Mouse (Mus musculus): Measurements from ENCODE around the gene Pde8a.

Pde8a gene

DNA sequence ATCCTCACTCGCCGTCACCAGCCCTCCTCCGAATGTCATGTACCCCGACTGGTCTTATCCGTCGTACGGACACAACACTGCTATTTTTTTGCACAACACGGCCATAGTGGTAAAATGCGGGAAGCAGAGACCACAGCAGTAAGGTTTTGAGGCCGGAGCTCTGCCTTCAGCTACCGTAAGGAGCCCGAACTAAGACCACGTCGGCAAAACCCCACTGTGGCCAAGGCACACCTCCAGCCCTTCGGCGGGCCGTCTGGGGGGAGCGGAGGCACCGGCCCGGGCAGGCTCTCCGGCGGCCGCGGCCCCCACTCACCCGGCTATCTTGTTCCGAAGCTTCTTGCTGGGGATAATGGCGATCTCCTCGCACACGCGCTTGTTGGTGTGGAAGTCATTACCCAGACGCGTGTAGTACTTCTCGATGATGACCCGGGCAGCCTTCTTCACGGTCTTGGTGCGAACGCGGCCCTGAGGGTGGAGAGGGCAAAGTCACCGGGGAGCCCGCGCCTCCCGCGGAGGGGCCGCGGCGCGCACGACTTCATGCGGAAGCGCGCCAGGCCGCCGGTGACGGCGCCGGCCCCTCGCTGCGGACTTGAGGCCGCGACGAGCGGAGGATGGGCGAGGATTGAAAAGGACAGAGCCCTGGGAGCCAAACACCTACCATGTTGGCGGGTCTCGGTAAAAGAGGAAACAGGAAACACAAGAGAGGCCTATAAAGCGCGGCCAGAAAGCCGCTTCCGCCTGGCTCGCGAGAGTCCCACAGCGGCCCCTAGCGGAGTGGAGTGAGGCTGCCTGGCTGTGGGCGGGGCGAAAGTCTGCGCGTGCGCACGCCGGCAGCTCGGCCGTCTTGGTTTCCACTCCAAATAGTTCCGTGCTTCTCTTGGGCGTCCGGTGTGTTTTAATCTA lies 131.4 kb downstream of the Pde8a start, which contains the start of gene Rps17:
TSS of gene Rps17 (minus strand) at position 711 of the 903 bp plus-strand sequence.
- DNase-seq (ENCODE audit: low read depth, low spot score) = peak; percentile 98
- Histone ChIP-seq H3K27me3 (ENCODE audit: control insufficient read depth, insufficient read depth, low read length, poor library complexity, severe bottlenecking) (no peaks in the 10 kb centered on the region), H3K36me3 (ENCODE audit: control insufficient read depth, insufficient read depth, low read length, poor library complexity, severe bottlenecking) (peaks cover 13% of the 10 kb centered on the region)

DNA sequence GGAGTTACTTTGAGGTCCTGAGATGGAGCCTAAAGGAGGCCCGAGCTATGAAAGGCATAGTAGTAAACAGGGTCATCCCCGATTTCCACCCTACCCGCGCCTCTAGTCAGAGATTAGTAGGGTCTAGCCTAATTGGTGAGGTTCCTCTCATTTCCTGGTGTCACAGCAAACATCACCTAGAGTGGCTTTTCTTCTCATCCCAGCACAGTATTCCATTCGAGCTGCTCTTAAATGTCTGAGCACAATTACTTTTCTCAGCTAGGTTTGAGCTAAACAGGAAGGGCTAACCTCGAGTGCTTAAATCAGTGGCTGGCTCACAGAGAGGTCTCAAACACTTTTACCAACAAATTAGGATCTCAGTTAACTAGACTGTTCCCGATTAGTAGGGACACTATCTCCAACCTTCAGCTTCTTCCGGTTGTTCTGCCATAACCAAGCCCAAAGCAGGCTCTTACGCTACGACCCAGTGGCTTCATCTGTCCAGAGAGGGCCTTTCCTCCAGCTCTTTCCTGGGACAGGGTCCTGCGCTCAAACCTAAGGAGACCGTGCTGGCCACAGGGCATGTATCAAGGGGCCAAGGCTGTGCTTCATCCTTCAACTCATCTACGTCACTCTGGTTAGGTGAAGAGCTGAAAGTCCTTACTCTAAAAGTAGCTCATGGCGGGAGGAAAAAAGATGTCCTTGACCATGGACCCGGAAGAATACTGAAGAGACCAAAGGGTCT lies 132.2 kb downstream of the Pde8a start:
- Histone ChIP-seq H3K27me3 (ENCODE audit: control insufficient read depth, insufficient read depth, low read length, poor library complexity, severe bottlenecking) (no peaks in the 10 kb centered on the region), H3K36me3 (ENCODE audit: control insufficient read depth, insufficient read depth, low read length, poor library complexity, severe bottlenecking) (peaks cover 13% of the 10 kb centered on the region)
- DNase-seq (ENCODE audit: low read depth, low spot score) = no peak

DNA sequence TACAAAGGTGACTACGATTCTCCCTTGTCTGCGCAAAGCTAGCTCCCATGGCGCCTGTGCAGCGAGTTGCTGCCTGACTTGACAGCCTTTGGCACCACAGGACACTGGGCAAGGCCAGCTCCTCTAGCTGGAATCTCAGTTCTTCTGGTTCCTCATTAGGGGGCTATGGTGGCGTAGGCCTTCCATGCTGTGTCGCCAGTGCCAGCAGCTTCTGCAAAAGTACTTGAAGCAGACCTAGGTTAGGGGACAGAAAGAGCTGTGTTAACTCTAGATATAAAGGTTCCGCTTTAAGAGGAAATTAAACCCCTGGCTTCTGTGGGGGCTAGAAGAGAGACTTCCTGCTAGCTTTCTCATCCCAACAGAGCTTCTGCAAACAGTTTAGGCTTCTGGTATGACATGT lies 134.8 kb downstream of the Pde8a start:
- no peak for DNase-seq (ENCODE audit: low read depth, low spot score)

DNA sequence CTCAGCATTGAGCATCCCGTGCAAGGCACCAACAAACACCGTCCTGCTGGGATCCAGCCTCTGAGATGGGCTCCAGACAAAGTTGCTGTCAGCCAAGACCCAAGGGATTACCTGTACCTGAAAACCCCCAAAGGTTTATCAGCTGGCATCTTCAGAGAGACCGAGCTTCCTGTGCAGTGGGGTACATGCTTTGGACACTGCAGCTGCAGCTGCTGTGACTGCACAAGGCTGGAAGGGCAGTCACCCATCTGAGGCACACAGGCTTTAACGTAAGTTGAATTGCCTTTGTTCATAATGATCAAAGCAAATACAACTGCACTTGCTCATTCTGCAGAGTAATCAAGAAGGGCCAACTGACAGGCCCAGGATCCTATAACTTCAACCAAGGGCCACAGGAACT lies 138.4 kb downstream of the Pde8a start:
- H3K27me3 ChIP-seq (ENCODE audit: control insufficient read depth, insufficient read depth, low read length, poor library complexity, severe bottlenecking) = no peaks in the 10 kb centered on the region
- DNase-seq (ENCODE audit: low read depth, low spot score) = no peak

More for the DNA sequence above, 134.8 kb downstream of the Pde8a start:
- H3K36me3 ChIP-seq (ENCODE audit: control insufficient read depth, insufficient read depth, low read length, poor library complexity, severe bottlenecking) = peaks cover under 1% of the 10 kb centered on the region; the same call in 1 of the 2 replicates
- no peaks in the 10 kb centered on the region for H3K27me3 ChIP-seq (ENCODE audit: control insufficient read depth, insufficient read depth, low read length, poor library complexity, severe bottlenecking)

DNA sequence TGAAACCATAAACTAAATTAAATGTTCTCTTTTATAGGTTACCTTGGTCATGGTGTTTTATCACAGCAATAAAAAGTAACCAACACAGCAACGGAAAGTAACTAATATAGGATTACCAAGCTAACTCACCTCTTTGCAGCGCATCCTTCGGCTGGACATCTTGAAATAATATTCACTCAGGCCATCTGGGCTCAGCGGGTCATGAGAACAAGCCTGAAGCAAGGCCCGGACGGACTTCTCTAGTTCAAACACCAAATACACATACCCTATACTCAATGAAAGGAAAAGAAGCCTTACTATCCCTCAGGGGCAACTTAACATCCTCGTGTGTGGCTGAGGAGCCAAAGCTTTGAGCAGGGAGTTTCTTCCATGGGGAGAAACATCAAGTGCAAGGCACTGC lies 142.3 kb downstream of the Pde8a start:
- Histone ChIP-seq H3K36me3 (ENCODE audit: control insufficient read depth, insufficient read depth, low read length, poor library complexity, severe bottlenecking) (no peaks in the 10 kb centered on the region), H3K27me3 (ENCODE audit: control insufficient read depth, insufficient read depth, low read length, poor library complexity, severe bottlenecking) (no peaks in the 10 kb centered on the region; the same call in 1 of the 2 replicates)
- no peak for DNase-seq (ENCODE audit: low read depth, low spot score)

More for the DNA sequence above, 138.4 kb downstream of the Pde8a start:
- no peaks in the 10 kb centered on the region for H3K36me3 ChIP-seq (ENCODE audit: control insufficient read depth, insufficient read depth, low read length, poor library complexity, severe bottlenecking)

DNA sequence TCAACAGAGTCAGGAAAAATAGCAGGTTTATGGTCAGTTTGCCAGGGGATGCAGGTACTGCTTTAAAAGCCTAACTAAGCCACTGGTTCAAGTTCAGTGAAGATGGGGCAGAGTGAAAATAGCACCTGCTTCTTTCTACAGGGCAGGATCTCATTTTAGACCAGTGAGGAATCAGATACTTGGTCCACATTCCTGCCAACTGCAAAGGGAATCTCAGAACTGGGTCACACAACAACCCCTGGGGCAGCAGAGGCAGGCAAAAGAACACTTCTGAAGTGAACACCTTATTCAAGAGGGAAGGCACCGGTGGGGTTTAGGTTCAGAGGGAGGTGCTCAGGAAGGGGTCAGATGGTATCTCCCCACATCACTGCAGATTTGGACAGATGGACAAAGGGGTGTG lies 143.0 kb downstream of the Pde8a start:
- Histone ChIP-seq H3K36me3 (ENCODE audit: control insufficient read depth, insufficient read depth, low read length, poor library complexity, severe bottlenecking) (no peaks in the 10 kb centered on the region), H3K27me3 (ENCODE audit: control insufficient read depth, insufficient read depth, low read length, poor library complexity, severe bottlenecking) (no peaks in the 10 kb centered on the region; the same call in 1 of the 2 replicates)
- DNase-seq (ENCODE audit: low read depth, low spot score) = no peak

DNA sequence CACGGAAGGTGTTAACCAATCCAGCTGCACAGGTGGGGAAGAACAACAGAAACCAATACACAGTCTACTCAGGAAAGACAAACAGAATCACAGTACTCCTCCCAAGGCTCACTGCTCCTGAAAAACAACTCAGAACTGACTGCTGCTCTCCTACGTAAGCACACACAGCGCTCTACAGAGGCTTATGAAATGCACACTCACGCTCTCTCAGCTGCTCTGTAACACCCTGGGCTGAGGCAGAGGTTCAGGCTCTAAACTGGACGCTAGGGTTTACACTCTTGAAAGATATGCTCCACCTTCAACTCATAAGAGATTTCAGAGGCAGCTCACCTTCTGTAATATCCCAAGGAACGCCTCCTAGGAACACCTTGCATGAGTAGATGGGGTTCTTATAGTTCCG lies 143.6 kb downstream of the Pde8a start:
- H3K27me3 ChIP-seq (ENCODE audit: control insufficient read depth, insufficient read depth, low read length, poor library complexity, severe bottlenecking) = no peaks in the 10 kb centered on the region; the same call in 1 of the 2 replicates
- H3K36me3 ChIP-seq (ENCODE audit: control insufficient read depth, insufficient read depth, low read length, poor library complexity, severe bottlenecking) = no peaks in the 10 kb centered on the region
- DNase-seq (ENCODE audit: low read depth, low spot score) = no peak

DNA sequence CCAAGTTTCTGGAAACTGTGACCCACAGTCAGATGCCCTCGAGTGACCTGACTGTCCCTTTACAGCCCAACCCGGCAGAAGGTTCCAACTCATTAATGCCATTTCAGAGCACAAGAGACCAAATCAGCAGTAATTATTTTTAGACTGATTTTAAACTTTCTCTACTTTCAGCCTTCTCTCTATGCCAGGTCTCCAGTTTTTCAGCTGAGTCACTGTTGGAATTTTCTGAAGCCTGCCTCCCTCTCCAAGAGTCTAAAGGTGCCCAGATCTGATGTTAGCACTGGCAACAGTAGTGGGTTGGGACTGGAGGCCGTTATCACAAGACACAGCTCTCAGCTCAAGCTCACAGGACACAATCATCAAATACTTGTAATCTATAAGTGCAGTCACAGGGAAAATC lies 154.6 kb downstream of the Pde8a start:
- no peaks in the 10 kb centered on the region for H3K36me3 ChIP-seq (ENCODE audit: control insufficient read depth, insufficient read depth, low read length, poor library complexity, severe bottlenecking)
- no peak for DNase-seq (ENCODE audit: low read depth, low spot score)

DNA sequence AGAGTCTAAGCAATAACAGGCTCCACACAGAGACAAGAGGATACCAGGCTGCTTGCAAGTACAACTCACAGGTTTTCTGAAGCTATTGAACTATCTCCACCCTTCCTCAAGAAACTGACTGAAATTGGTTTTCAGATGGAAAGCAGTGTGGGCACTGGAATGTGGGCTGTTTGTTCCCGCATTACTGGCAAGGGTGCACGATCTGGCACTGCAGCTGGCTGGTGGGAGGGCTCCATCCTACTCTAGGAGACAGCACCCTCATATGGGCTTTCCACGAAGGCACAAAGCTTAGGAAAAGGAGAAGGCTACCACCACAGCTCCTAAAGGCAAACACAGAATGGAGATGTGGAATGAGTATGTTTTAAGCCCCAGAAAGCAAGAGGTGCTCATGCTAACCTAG lies 156.3 kb downstream of the Pde8a start:
- DNase-seq (ENCODE audit: low read depth, low spot score) = no peak
- H3K27me3 ChIP-seq (ENCODE audit: control insufficient read depth, insufficient read depth, low read length, poor library complexity, severe bottlenecking) = no peaks in the 10 kb centered on the region; the same call in 1 of the 2 replicates
- no peaks in the 10 kb centered on the region for H3K36me3 ChIP-seq (ENCODE audit: control insufficient read depth, insufficient read depth, low read length, poor library complexity, severe bottlenecking)

More for the DNA sequence above, 154.6 kb downstream of the Pde8a start:
- H3K27me3 ChIP-seq (ENCODE audit: control insufficient read depth, insufficient read depth, low read length, poor library complexity, severe bottlenecking) = no peaks in the 10 kb centered on the region; the same call in 1 of the 2 replicates

DNA sequence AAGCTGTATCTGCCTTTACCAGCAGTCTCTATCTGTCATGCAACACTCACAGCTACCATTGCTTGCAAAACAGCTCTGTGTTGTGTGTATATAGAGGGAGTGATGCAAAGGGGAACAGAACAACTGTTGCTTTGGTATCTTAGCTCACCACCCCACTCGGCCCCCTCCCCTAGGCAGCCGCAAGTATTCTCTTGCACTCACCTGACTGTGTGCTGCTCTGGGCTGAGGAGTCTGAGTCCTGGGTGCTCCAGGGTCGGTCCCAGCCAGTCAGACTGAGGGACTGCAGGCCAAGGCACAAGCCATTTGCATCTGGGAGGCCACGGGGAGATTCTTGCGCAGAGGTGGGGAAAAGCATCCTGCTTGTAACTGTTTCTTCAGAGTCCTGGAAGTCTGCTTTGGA lies 158.4 kb downstream of the Pde8a start:
- H3K36me3 ChIP-seq (ENCODE audit: control insufficient read depth, insufficient read depth, low read length, poor library complexity, severe bottlenecking) = no peaks in the 10 kb centered on the region
- DNase-seq (ENCODE audit: low read depth, low spot score) = no peak
- peaks cover 2% of the 10 kb centered on the region; the same call in 1 of the 2 replicates for H3K27me3 ChIP-seq (ENCODE audit: control insufficient read depth, insufficient read depth, low read length, poor library complexity, severe bottlenecking)

DNA sequence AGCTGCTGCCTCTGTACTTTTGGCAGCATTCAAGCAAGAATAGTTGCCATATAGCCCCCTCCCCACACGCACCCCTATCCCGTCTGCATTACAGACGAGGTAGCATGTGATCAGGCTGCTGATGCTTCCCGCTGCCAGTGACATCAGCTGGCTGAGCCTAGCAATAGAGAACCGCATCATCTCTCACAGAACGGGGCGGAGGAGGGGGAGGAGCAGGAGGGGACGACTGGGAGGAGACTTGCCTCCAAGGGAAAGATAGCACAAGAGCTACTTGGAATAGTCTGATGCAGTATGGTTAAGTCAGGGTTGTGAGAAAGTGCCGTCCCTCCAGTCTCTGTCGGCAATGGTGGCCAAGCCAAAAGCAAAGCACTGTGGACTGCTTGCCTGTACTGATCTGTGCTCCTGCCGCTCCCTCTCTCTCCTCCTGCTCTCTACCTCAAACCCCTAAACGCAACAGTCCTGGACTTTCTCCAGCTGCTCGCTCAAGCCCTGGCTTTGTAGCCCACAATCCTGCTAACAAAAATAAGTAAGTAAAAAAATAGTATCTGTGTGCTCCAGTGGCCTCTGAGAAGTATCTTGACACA lies 159.0 kb downstream of the Pde8a start:
- peaks cover 2% of the 10 kb centered on the region; the same call in 1 of the 2 replicates for H3K27me3 ChIP-seq (ENCODE audit: control insufficient read depth, insufficient read depth, low read length, poor library complexity, severe bottlenecking)
- H3K36me3 ChIP-seq (ENCODE audit: control insufficient read depth, insufficient read depth, low read length, poor library complexity, severe bottlenecking) = no peaks in the 10 kb centered on the region
- DNase-seq (ENCODE audit: low read depth, low spot score) = no peak

DNA sequence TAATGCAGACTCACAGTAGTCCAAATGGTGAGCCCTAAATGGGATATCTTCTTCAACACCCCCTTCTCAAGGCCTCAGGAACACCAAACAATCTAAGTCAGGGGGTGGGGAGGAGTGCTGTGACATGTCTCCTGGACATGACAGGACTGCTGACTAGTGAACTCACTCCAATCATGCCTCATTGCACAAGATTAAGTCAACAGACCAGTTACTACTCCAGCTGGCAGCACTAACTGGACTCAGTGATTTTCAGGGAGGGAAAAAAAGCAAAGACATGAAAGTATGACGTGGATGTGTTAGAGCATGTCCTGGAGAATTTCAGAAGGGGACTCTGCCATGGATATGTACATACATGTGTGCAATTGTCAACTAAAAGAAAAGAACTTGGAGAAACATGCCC lies 166.0 kb downstream of the Pde8a start:
- no peak for DNase-seq (ENCODE audit: low read depth, low spot score)
- peaks cover 2% of the 10 kb centered on the region; the same call in 1 of the 2 replicates for H3K27me3 ChIP-seq (ENCODE audit: control insufficient read depth, insufficient read depth, low read length, poor library complexity, severe bottlenecking)
- no peaks in the 10 kb centered on the region for H3K36me3 ChIP-seq (ENCODE audit: control insufficient read depth, insufficient read depth, low read length, poor library complexity, severe bottlenecking)
